9 mouse cellular contexts compared by ENCODE assay signal in the genomic region with DNA sequence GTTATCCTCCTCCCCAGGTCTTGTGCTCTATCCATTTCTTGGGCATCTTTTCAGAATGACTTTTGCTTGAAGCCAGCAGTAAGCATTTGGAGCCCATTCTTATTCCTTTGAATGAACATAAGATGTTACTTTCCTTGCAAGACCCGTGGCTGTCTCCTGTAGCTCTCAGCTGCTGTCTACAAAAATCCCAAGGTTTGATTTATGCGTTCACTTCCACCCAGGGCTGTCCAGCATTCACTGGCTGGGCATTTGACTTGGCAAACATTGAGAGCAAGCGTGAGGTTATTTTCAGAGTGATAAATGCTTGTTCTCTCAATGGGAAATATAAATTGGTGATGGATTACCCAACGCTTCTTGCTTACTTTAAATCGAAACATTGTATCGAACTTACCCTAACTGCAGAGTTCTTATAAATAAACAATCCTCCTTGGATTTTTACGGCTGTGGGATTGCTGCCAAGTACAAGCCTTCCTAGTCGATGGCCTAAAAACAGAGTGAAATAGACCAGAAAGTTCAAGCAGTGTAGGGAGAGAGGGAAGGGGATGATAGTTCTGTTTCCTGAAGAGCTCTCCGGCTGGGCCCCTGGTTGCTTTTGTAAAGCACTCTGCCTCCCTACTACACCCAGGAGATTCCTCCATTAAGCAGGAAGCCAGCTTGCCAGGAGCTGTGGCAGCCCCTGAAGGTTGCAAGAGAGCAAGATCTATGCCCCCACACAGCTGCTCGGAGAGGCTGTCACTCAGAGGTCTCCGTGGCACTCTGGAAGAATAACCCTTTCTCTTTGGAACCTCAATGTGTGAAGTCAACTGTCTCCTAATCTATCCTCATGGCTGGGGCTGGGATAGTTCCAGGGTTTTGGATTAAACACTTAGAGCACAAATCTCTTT.
DNase-seq lines count a peak whose midpoint lies in the region; ATAC-seq lines count a peak whose summit lies in the region.
"Had no signal": no experiment of that assay in that cellular context is flagged by ENCODE, and none has a peak within 500 bp of the region (broad histone marks: within the 10 kb centered on the region; RNA-seq: fewer than 3 reads in every experiment).

No protein-coding gene starts in this region.

- peak; percentile 63 for DNase-seq in embryo, embryonic 10.5 days (ENCODE audit: low spot score)
- peak; percentile 55 for DNase-seq in embryonic facial prominence, embryonic 14.5 days (ENCODE audit: low spot score)
- peak; percentile 28 for DNase-seq in kidney, adult 18-20 months
- DNase-seq in midbrain, embryonic 14.5 days, result peak; percentile 46
- DNase-seq in frontal cortex, postnatal 14 days (ENCODE audit: low spot score in 2 of 2), result no peak
- no peak for DNase-seq in layer of hippocampus, adult 9-11 months
- DNase-seq in thymus, postnatal 25 days, result no peak
- DNase-seq: cerebellum, adult 9-11 months had no signal

- H3K27me3 ChIP-seq in embryonic facial prominence, embryonic 14.5 days (replicated peaks; ENCODE audit: control insufficient read depth, insufficient read depth, low read length), result no peaks in the 10 kb centered on the region
- H3K27me3 ChIP-seq in midbrain, embryonic 14.5 days (ENCODE audit: control insufficient read depth, insufficient read depth, low read length), result no peaks in the 10 kb centered on the region

- no peak overlapping the region for H3K4me2 ChIP-seq in embryonic facial prominence, embryonic 14.5 days (ENCODE audit: low read depth, low read length)
- no peak overlapping the region for H3K4me2 ChIP-seq in midbrain, embryonic 14.5 days (ENCODE audit: low read length)

- peak overlapping the region; percentile 25; the same call in 1 of the 2 replicates for H3K27ac ChIP-seq in embryonic facial prominence, embryonic 14.5 days (replicated peaks; ENCODE audit: low read depth, low read length)
- H3K27ac ChIP-seq in midbrain, embryonic 14.5 days (replicated peaks; ENCODE audit: low read depth, low read length), result no peak overlapping the region; the same call in 1 of the 2 replicates
- H3K27ac ChIP-seq: macrophage had no signal

- WGBS in embryonic facial prominence, embryonic 14.5 days, result 28% methylated on average over 11 of the region's 11 CpGs
- 38% methylated on average over 11 of the region's 11 CpGs for WGBS in midbrain, embryonic 14.5 days

- no peak overlapping the region for H3K9ac ChIP-seq in embryonic facial prominence, embryonic 14.5 days (ENCODE audit: low read depth, low read length)
- H3K9ac ChIP-seq in midbrain, embryonic 14.5 days (replicated peaks; ENCODE audit: low read length), result no peak overlapping the region

- no peaks in the 10 kb centered on the region for H3K36me3 ChIP-seq in embryonic facial prominence, embryonic 14.5 days (ENCODE audit: control insufficient read depth, insufficient read depth, low read length)
- H3K36me3 ChIP-seq in midbrain, embryonic 14.5 days (ENCODE audit: control insufficient read depth, insufficient read depth, low read length), result no peaks in the 10 kb centered on the region

- no peak for ATAC-seq in embryonic facial prominence, embryonic 14.5 days (ENCODE audit: low read depth)
- ATAC-seq in midbrain, embryonic 14.5 days (ENCODE audit: low FRiP score, low TSS enrichment), result 0 out of 2 replicates have a peak, but pooled peaks have one; percentile 34

- H3K4me3 ChIP-seq in embryonic facial prominence, embryonic 14.5 days (ENCODE audit: low read depth, low read length), result no peak overlapping the region
- no peak overlapping the region for H3K4me3 ChIP-seq in midbrain, embryonic 14.5 days (replicated peaks; ENCODE audit: low read depth, low read length)

- peaks cover 13% of the 10 kb centered on the region for H3K4me1 ChIP-seq in embryonic facial prominence, embryonic 14.5 days (ENCODE audit: control insufficient read depth, insufficient read depth, low read length)
- H3K4me1 ChIP-seq in midbrain, embryonic 14.5 days (ENCODE audit: control insufficient read depth, insufficient read depth, low read length), result peaks cover 12% of the 10 kb centered on the region

- no peaks in the 10 kb centered on the region for H3K9me3 ChIP-seq in embryonic facial prominence, embryonic 14.5 days (ENCODE audit: control insufficient read depth, low read length)
- no peaks in the 10 kb centered on the region for H3K9me3 ChIP-seq in midbrain, embryonic 14.5 days (ENCODE audit: control insufficient read depth, low read length)

Comparison
In these comparisons a context has a peak if more than half of its experiments do, and no peak if none do; other contexts are left out.
1. DNase-seq: peak in embryo, embryonic 10.5 days (single experiment), embryonic facial prominence, embryonic 14.5 days (single experiment), kidney, adult 18-20 months (single experiment) and midbrain, embryonic 14.5 days (single experiment); none in frontal cortex, postnatal 14 days (0 of 2), layer of hippocampus, adult 9-11 months (single experiment) and thymus, postnatal 25 days (single experiment).